Mouse (Mus musculus): Measurements from ENCODE around the gene Cfdp1. TPM values are rescaled to one million over a fixed set of nuclear protein-coding genes. Genes with fewer than 3 reads are reported as not detected.
A peak's percentile ranks its signal among the peaks of the same experiment; 100 is the strongest.

Cfdp1 gene
- polyA plus RNA-seq, 2 experiments: 129 to 210 TPM

DNA sequence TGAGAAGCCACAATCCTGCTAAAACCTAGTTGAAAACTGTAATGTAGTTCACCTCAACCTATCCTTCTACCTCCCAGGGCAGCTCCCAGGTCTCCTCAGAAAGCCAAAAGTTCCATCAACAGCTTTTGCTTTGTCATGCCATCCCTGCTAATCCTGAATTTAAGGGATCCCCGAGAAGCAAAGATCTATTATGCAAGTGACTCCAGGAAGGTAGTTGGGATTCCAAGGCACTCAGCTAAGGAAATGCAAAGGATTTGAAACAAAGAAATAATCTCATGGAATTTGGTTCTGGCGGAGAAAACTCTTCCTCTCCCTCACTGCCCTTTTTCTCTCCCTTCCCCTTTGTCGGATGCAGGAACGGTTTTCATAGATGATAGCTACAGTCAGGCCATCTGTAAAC lies 64.9 kb downstream of the Cfdp1 start:
- WGBS: 48% methylated on average over 4 of the region's 4 CpGs
- H3K9me3 ChIP-seq (ENCODE audit: control insufficient read depth, low read length): no peaks in the 10 kb centered on the region
- H3K4me1 ChIP-seq (ENCODE audit: control insufficient read depth, insufficient read depth, low read length): peaks cover 26% of the 10 kb centered on the region
- DNase-seq (ENCODE audit: low spot score) (no peak), ATAC-seq (ENCODE audit: low FRiP score, low read depth) (no peak)
- H3K4me3 ChIP-seq (replicated peaks; ENCODE audit: low read length): no peak overlapping the region
- H3K36me3 ChIP-seq (ENCODE audit: control insufficient read depth, insufficient read depth, low read length): peaks cover 5% of the 10 kb centered on the region; the same call in 1 of the 2 replicates
- H3K4me2 ChIP-seq (replicated peaks; ENCODE audit: low read depth, low read length, severe bottlenecking): no peak overlapping the region
- H3K27me3 ChIP-seq (ENCODE audit: control insufficient read depth, insufficient read depth, low read length): no peaks in the 10 kb centered on the region
- no peak overlapping the region for H3K27ac ChIP-seq (replicated peaks; ENCODE audit: low read depth, low read length)
- no peak overlapping the region for H3K9ac ChIP-seq (ENCODE audit: low read depth, low read length, severe bottlenecking)
- TF ChIP-seq POLR2A (IDR thresholded peaks at IDR 0.05; ENCODE audit: borderline replicate concordance, extremely low read depth, insufficient read depth, insufficient read length): no peak

- Histone ChIP-seq H3K27me3 (ENCODE audit: control insufficient read depth, insufficient read depth, low read length) (no peaks in the 10 kb centered on the region), H3K36me3 (ENCODE audit: control insufficient read depth, insufficient read depth, low read length) (peaks cover 5% of the 10 kb centered on the region; the same call in 1 of the 2 replicates), H3K4me3 (replicated peaks; ENCODE audit: low read length) (no peak overlapping the region), H3K4me1 (ENCODE audit: control insufficient read depth, insufficient read depth, low read length) (peaks cover 26% of the 10 kb centered on the region), H3K9ac (ENCODE audit: low read depth, low read length, severe bottlenecking) (no peak overlapping the region), H3K9me3 (ENCODE audit: control insufficient read depth, low read length) (no peaks in the 10 kb centered on the region), H3K27ac (replicated peaks; ENCODE audit: low read depth, low read length) (no peak overlapping the region), H3K4me2 (replicated peaks; ENCODE audit: low read depth, low read length, severe bottlenecking) (no peak overlapping the region)
- DNase-seq (ENCODE audit: low spot score): no peak
- no peak for ATAC-seq (ENCODE audit: low FRiP score, low read depth)
- no peak for TF ChIP-seq POLR2A (IDR thresholded peaks at IDR 0.05; ENCODE audit: borderline replicate concordance, extremely low read depth, insufficient read depth, insufficient read length)
- WGBS: 22% methylated on average over 3 of the region's 3 CpGs
Observed at GRCm38 (mm10) chr8:111788497-111788896, 65.6 kb downstream of the Cfdp1 start.

- H3K4me1 ChIP-seq (ENCODE audit: control insufficient read depth, insufficient read depth, low read length): peaks cover 26% of the 10 kb centered on the region
- no peak overlapping the region for H3K9ac ChIP-seq (ENCODE audit: low read depth, low read length, severe bottlenecking)
- H3K4me3 ChIP-seq (replicated peaks; ENCODE audit: low read length): no peak overlapping the region
- no peak for DNase-seq (ENCODE audit: low spot score)
- no peaks in the 10 kb centered on the region for H3K9me3 ChIP-seq (ENCODE audit: control insufficient read depth, low read length)
- TF ChIP-seq POLR2A (IDR thresholded peaks at IDR 0.05; ENCODE audit: borderline replicate concordance, extremely low read depth, insufficient read depth, insufficient read length): no peak
- no peak for ATAC-seq (ENCODE audit: low FRiP score, low read depth)
- no peaks in the 10 kb centered on the region for H3K27me3 ChIP-seq (ENCODE audit: control insufficient read depth, insufficient read depth, low read length)
- no peak overlapping the region for H3K4me2 ChIP-seq (replicated peaks; ENCODE audit: low read depth, low read length, severe bottlenecking)
- 0 out of 2 replicates have a peak overlapping the region, but pooled peaks have one; percentile 67 for H3K27ac ChIP-seq (replicated peaks; ENCODE audit: low read depth, low read length)
- WGBS: 67% methylated on average over 5 of the region's 5 CpGs
- peaks cover 5% of the 10 kb centered on the region; the same call in 1 of the 2 replicates for H3K36me3 ChIP-seq (ENCODE audit: control insufficient read depth, insufficient read depth, low read length)
Observed at GRCm38 (mm10) chr8:111788085-111788484, 66.0 kb downstream of the Cfdp1 start.

DNA sequence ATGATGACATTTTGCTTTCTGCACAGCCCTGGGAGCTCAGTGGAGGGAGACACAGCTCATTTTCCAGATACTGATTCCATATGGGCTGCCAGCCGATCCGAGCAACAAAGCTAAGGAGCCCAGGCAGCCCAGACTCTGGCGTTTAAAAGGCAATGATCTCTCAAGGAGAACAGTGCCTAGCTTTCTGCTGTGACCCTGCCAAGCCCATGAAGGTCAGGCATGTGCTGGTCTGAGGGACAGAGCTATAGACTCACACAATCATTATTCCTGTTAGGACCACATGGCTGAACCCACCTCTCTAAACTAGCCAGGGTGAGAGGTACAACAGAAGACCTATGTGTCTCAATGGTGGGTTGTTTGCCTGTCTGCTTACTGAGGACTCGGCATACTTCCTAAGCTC lies 66.4 kb downstream of the Cfdp1 start:
- TF ChIP-seq POLR2A (IDR thresholded peaks at IDR 0.05; ENCODE audit: borderline replicate concordance, extremely low read depth, insufficient read depth, insufficient read length): no peak
- Histone ChIP-seq H3K9ac (ENCODE audit: low read depth, low read length, severe bottlenecking) (no peak overlapping the region), H3K4me1 (ENCODE audit: control insufficient read depth, insufficient read depth, low read length) (peaks cover 26% of the 10 kb centered on the region), H3K9me3 (ENCODE audit: control insufficient read depth, low read length) (no peaks in the 10 kb centered on the region), H3K27me3 (ENCODE audit: control insufficient read depth, insufficient read depth, low read length) (no peaks in the 10 kb centered on the region), H3K4me3 (replicated peaks; ENCODE audit: low read length) (no peak overlapping the region), H3K36me3 (ENCODE audit: control insufficient read depth, insufficient read depth, low read length) (peaks cover 5% of the 10 kb centered on the region; the same call in 1 of the 2 replicates), H3K4me2 (replicated peaks; ENCODE audit: low read depth, low read length, severe bottlenecking) (no peak overlapping the region), H3K27ac (replicated peaks; ENCODE audit: low read depth, low read length) (peak overlapping the region; percentile 67)
- ATAC-seq (ENCODE audit: low FRiP score, low read depth) (no peak), DNase-seq (ENCODE audit: low spot score) (no peak)
- 25% methylated on average over 4 of the region's 4 CpGs for WGBS

GRCm38 (mm10) chr8:111786701-111787588 lies 67.1 kb downstream of the Cfdp1 start:
- ATAC-seq (ENCODE audit: low FRiP score, low read depth) (peak; percentile 35; the same call in 1 of the 2 replicates), DNase-seq (ENCODE audit: low spot score) (no peak)
- H3K27ac ChIP-seq (replicated peaks; ENCODE audit: low read depth, low read length): no peak overlapping the region
- TF ChIP-seq POLR2A (IDR thresholded peaks at IDR 0.05; ENCODE audit: borderline replicate concordance, extremely low read depth, insufficient read depth, insufficient read length): no peak
- WGBS: 45% methylated on average over 13 of the region's 13 CpGs
- no peak overlapping the region for H3K9ac ChIP-seq (ENCODE audit: low read depth, low read length, severe bottlenecking)
- peaks cover 26% of the 10 kb centered on the region for H3K4me1 ChIP-seq (ENCODE audit: control insufficient read depth, insufficient read depth, low read length)
- H3K27me3 ChIP-seq (ENCODE audit: control insufficient read depth, insufficient read depth, low read length): no peaks in the 10 kb centered on the region
- H3K9me3 ChIP-seq (ENCODE audit: control insufficient read depth, low read length): no peaks in the 10 kb centered on the region
- peaks cover 5% of the 10 kb centered on the region; the same call in 1 of the 2 replicates for H3K36me3 ChIP-seq (ENCODE audit: control insufficient read depth, insufficient read depth, low read length)
- H3K4me2 ChIP-seq (replicated peaks; ENCODE audit: low read depth, low read length, severe bottlenecking): 0 out of 2 replicates have a peak overlapping the region, but pooled peaks have one; percentile 5
- H3K4me3 ChIP-seq (replicated peaks; ENCODE audit: low read length): no peak overlapping the region

All from limb, embryonic 14.5 days (tissue).